Comparison of ENCODE assay signal across 30 mouse cellular contexts in the genomic region with DNA sequence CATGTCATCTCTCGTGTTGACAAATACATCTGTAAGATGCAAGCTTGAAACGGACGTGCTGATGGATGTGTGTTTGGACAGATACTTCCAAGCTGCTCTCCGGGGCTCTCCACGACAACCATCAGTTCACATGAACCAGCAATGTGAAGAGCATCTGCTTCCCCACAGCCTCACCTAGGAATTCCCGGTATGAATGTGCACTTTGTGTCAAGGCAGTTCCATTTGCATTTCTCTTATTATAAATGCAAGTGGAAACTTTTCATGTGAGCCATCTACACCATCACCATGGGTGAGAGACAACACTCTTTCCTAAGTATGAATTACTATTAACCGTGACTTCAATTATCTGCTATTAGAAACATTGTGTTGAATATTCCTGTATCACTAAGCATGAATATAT.
"Had no signal": no experiment of that assay in that cellular context is flagged by ENCODE, and none has a peak within 500 bp of the region (broad histone marks: within the 10 kb centered on the region; RNA-seq: fewer than 3 reads in every experiment).

No protein-coding gene starts in this region.

- H3K9ac ChIP-seq: limb, embryonic 12.5 days; limb, embryonic 13.5 days; limb, embryonic 15.5 days; liver, embryonic 12.5 days; liver, embryonic 13.5 days; liver, embryonic 14.5 days; liver, embryonic 15.5 days; lung, embryonic 14.5 days; lung, embryonic 15.5 days; midbrain, embryonic 12.5 days; midbrain, embryonic 13.5 days; midbrain, embryonic 15.5 days; neural tube, embryonic 12.5 days had no signal

- H3K4me2 ChIP-seq: limb, embryonic 12.5 days; limb, embryonic 13.5 days; limb, embryonic 15.5 days; liver, embryonic 12.5 days; liver, embryonic 13.5 days; liver, embryonic 15.5 days; lung, embryonic 14.5 days; lung, embryonic 15.5 days; midbrain, embryonic 11.5 days; midbrain, embryonic 12.5 days; midbrain, embryonic 13.5 days; midbrain, embryonic 15.5 days; neural tube, embryonic 12.5 days had no signal

- H3K36me3 ChIP-seq: lung, embryonic 15.5 days had no signal

- ATAC-seq: liver, embryonic 12.5 days; lung, postnatal 0 days; midbrain, embryonic 13.5 days; midbrain, embryonic 15.5 days; midbrain, embryonic 16.5 days had no signal

- H3K4me1 ChIP-seq: limb, embryonic 12.5 days; limb, embryonic 15.5 days had no signal

- H3K27ac ChIP-seq: limb, embryonic 10.5 days; limb, embryonic 12.5 days; limb, embryonic 13.5 days; limb, embryonic 15.5 days; liver, embryonic 12.5 days; liver, embryonic 13.5 days; liver, embryonic 14.5 days; liver, embryonic 15.5 days; lung, embryonic 15.5 days; macrophage; midbrain, embryonic 10.5 days; midbrain, embryonic 12.5 days; midbrain, embryonic 13.5 days; midbrain, embryonic 15.5 days; neural tube, embryonic 12.5 days had no signal

- H3K9me3 ChIP-seq: limb, embryonic 10.5 days; limb, embryonic 12.5 days; limb, embryonic 13.5 days; limb, embryonic 15.5 days; liver, embryonic 12.5 days; liver, embryonic 13.5 days; liver, embryonic 15.5 days; lung, embryonic 15.5 days; megakaryocyte, embryonic 14.5 days; midbrain, embryonic 10.5 days; midbrain, embryonic 12.5 days; midbrain, embryonic 13.5 days; midbrain, embryonic 15.5 days; neural tube, embryonic 12.5 days had no signal

- DNase-seq: left cerebral cortex, postnatal 4 days; liver; liver, embryonic 13.5 days; lung, adult 18-20 months; lung, adult 2 months; lung, embryonic 14.5 days; lung, postnatal 10 days; lung, postnatal 14 days; lung, postnatal 36 days; lung, postnatal 4 days; midbrain, embryonic 14.5 days had no signal

- H3K4me3 ChIP-seq: limb, embryonic 10.5 days; limb, embryonic 12.5 days; limb, embryonic 13.5 days; limb, embryonic 15.5 days; liver, embryonic 12.5 days; liver, embryonic 13.5 days; liver, embryonic 15.5 days; lung, embryonic 15.5 days; megakaryocyte, embryonic 14.5 days; midbrain, embryonic 10.5 days; midbrain, embryonic 12.5 days; midbrain, embryonic 13.5 days; midbrain, embryonic 15.5 days; myocyte; neural tube, embryonic 12.5 days had no signal

- H3K27me3 ChIP-seq: limb, embryonic 12.5 days; limb, embryonic 13.5 days; limb, embryonic 15.5 days; liver, embryonic 12.5 days; liver, embryonic 13.5 days; liver, embryonic 15.5 days; lung, embryonic 15.5 days; megakaryocyte, embryonic 14.5 days; midbrain, embryonic 12.5 days; midbrain, embryonic 13.5 days; midbrain, embryonic 15.5 days; neural tube, embryonic 12.5 days had no signal
